Mouse (Mus musculus) Patski (cell line): ENCODE data around the gene Trmo. TPM values are rescaled to one million over a fixed set of nuclear protein-coding genes. Genes with fewer than 3 reads are reported as not detected.

ENCODE experiments used
- ATAC-seq: fragments of 100-300 bp; one replicate; pipeline ENCODE4 v1.8.0; 2021
- CTCF ChIA-PET: fragments of 350-600 bp; sonication (Branson Sonifier 250); formaldehyde crosslinking; loops from one replicate; lab custom pipeline; 2022; ENCODE audit warnings: inconsistent platforms; lab: Charles Lee
- POLR2A ChIA-PET: fragments of 350-600 bp; sonication (Branson Sonifier 250); formaldehyde crosslinking; loops from one replicate; lab custom pipeline; 2022; ENCODE audit warnings: antibody characterized with exemption, inconsistent platforms; lab: Charles Lee
- DNase-seq: peaks from one replicate; pipeline ENCODE4 v3.0.0-alpha.2; 2011; ENCODE audit warnings: low read depth, low spot score
- H3K27me3 ChIP-seq: fragments of 371-371 bp; one replicate; pipeline ENCODE4 v1.5.1; 2021
- CTCF ChIP-seq: fragments of 100-300 bp; IDR thresholded peaks from one replicate; pipeline ENCODE4 v1.5.1; 2021
- in situ Hi-C: fragments of 300-500 bp; cut with MboI; formaldehyde crosslinking; loops from 3 replicates; pipeline ENCODE4 v1.11.1; 2018; ENCODE audit warnings: low pct_unique_long_range_greater_than_20kb, mixed read lengths
- polyA plus RNA-seq: library from polyadenylated mRNA; unstranded; gene quantifications from one replicate; pipeline ENCODE4 v1.2.3, GENCODE M21; 2021

The Trmo gene
- 2.8 TPM for polyA plus RNA-seq

DNA sequence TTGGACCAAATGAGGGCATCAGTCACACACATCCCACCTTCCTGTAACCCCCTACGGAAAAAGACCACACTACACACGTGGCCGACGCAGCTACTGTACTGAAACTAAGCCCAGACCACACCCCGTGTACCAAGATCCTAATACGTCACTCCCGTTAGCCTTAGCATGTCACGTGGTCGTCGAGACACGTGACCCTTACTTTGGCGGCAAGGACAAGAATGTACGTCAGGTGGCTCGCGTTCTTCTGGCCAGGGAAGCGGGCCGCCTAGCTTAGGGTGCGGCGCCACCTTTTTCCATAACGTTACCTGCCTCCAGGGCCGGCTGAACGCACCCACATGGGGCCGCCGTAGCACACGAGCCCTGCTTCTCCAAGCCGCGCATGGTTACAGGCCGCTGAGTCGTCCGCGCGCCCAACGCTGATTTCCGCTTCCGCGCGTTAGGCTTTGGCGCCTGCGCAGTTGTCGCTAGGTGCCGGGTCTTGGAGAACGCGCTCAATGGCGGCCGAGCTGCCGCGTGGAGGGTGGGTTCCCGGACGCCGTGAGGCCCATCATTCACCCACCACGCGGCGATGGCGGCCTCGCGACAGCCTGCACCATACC is at the start of gene Trmo:
Gene Trmo (minus strand): TSS at position 425 of the 599 bp plus-strand sequence.
- ATAC-seq (peak; percentile 82), DNase-seq (peak; percentile 79)
- in situ Hi-C loops = loop anchor here (5.0 to 10.0 kb wide), 2 partner anchors 86 to 187 kb away; no protein-coding TSS in a partner anchor
- ChIA-PET POLR2A (interaction anchor here (2.0 kb wide), 1 partner anchor 62 kb away, joined by 5 read pairs; the partner anchor contains the start of gene Anp32b), CTCF (interaction anchor here (1.0 to 2.9 kb wide), 5 partner anchors 11 to 95 kb away, joined by 3 to 13 read pairs (median 4); no protein-coding TSS in a partner anchor)
- no peaks in the 10 kb centered on the region for H3K27me3 ChIP-seq
- TF ChIP-seq CTCF = no peak

DNA sequence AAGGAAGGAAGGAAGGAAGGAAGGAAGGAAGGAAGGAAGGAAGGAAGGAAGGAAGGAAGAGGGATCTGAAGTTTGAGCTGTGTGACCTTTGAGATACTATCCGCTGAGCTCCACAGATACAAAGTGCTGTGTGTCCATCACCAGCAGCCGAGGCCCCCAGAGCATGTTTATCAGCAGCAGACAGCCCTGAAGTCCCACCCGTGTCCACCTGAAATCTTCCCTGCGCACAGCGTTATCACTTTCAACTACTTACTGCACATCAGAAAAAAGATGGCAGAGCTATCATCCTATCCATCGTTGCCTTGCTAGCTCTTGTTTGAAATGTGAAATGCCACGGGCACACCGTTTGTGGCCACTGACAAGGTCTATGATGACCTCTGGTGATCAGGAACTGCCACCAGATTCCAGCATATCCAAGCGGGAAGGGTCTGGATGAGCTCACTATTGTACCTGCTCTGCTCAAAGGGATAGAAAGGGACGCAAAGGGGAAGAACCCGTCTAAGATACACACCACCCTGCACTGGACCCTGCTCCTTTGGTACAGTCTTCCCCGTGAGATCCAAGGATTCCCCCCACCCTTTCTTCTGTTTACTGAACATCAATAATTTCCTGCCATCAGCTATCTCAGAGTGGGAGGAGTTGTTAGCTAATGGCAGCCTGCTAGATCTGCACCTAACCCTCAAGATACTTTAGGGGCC is 43.3 kb upstream of the Trmo start:
- in situ Hi-C loops = no loop called here
- ATAC-seq (no peak), DNase-seq (no peak)
- no peak for TF ChIP-seq CTCF
- peaks cover 3% of the 10 kb centered on the region for H3K27me3 ChIP-seq
- CTCF ChIA-PET = no interaction called here
- POLR2A ChIA-PET = no interaction called here

DNA sequence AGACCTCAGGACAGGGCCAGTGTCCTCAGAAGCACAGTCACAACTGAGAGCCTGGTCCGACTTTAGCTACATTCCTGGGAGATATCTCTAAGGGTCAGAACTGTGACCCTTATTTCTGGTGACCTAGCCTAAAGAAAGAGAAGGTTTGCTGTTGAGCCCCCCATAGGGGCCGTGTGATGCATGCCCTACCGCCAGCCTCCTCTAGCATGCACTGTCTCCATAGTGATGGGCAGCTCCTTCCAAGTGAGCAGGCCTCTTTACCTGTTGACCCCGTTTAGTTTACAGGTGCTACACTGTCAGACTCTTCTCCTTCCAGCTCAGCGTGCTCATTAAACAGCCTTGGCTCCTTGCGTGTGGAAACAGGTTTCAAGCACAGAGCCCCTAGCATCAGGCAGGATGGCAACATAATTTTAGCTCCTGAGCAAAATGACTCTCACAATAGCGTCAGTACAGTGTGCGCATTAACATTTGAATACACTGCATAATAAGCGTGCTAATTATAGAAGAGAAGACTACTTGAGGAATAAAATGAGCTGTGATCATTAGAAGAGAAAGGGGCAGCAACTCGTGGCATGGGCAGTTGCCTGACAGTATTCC is 39.8 kb upstream of the Trmo start:
- no peak for ATAC-seq
- H3K27me3 ChIP-seq = no peaks in the 10 kb centered on the region
- in situ Hi-C loops = no loop called here
- ChIA-PET POLR2A (no interaction called here), CTCF (no interaction called here)
- no peak for TF ChIP-seq CTCF
- no peak for DNase-seq

DNA sequence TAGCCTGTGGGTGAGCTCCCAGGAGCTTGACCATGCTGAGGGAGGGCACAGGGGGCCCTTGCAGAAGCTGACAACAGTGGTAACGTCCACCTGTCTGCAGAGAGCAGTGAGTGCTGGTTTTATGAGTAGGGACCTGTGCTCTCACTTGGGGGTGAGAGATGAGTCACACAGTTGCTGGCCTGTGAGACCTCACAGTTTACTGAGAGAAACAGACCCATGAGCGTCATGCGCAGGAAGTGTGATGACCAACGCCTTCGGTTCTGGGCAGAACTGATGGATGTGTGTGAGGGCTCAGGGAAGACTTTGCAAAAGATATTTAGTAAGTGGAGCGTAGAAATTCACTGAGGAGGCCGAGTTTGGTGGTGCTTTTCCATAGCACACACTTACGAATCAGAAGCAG is 33.4 kb upstream of the Trmo start:
- ChIA-PET POLR2A (no interaction called here), CTCF (no interaction called here)

DNA sequence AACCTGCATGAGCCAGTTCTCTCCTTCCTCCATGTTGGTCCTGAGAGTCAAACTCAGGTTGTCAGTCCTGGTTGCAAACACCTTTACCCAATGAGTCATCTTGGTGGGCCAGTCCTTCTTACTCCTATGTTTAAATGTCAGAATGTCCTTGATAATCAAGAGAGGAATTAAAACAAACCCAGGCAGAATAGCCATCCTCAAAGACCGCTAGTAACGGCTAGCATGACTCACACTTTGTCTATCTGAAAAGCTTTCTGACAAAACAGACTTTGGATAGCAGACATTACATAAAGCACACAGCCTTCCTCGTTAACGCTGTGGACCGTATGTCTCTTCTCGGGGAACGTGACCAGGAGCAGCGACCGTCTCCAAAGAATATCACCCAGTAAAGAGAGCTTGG is 29.6 kb upstream of the Trmo start:
- in situ Hi-C loops = no loop called here
- ChIA-PET CTCF (interaction anchor here (1.0 kb wide), 1 partner anchor 15 kb away, joined by 3 read pairs; no protein-coding TSS in a partner anchor), POLR2A (no interaction called here)
- TF ChIP-seq CTCF = no peak
- DNase-seq (no peak), ATAC-seq (no peak)
- no peaks in the 10 kb centered on the region for H3K27me3 ChIP-seq

More for the DNA sequence above, 33.4 kb upstream of the Trmo start:
- in situ Hi-C loops = no loop called here
- DNase-seq = no peak
- no peak for TF ChIP-seq CTCF
- no peaks in the 10 kb centered on the region for H3K27me3 ChIP-seq
- no peak for ATAC-seq

DNA sequence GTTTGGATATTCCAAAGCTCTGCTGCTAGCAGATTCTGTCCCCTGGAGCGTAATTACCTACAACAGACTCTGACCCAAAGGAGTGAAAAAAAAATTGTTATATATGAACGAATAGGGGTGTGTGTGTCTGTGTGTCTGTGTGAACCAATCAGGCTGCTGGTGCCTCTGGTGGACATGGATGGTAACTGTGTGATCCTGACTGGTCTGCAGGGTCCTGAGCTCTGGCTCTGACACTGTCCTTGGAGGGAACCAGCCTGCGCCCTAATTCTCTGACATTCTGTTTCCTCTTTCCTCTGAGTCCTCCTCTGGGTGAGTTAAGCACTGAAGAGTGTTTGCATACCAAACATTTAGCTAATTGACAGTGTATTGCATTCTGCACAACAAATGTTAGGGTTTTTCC is 28.3 kb upstream of the Trmo start:
- no peaks in the 10 kb centered on the region for H3K27me3 ChIP-seq
- CTCF ChIA-PET = interaction anchor here (1.6 kb wide), 2 partner anchors 13 to 27 kb away, joined by 3 to 7 read pairs; no protein-coding TSS in a partner anchor
- in situ Hi-C loops = no loop called here
- TF ChIP-seq CTCF = no peak
- ATAC-seq (no peak), DNase-seq (no peak)
- POLR2A ChIA-PET = no interaction called here

GRCm38 (mm10) chr4:46413406-46413805 is 24.2 kb upstream of the Trmo start, which contains the start of gene Hemgn:
Hemgn (minus strand) TSS chr4:46413506.
- CTCF ChIA-PET = interaction anchor here (0.6 kb wide), 1 partner anchor 50 kb away, joined by 3 read pairs; no protein-coding TSS in a partner anchor
- POLR2A ChIA-PET = no interaction called here
- peaks cover 3% of the 10 kb centered on the region for H3K27me3 ChIP-seq
- DNase-seq (no peak), ATAC-seq (no peak)
- in situ Hi-C loops = no loop called here
- no peak for TF ChIP-seq CTCF

- no peak for ATAC-seq
- in situ Hi-C loops = no loop called here
These were observed 22.9 kb upstream of the Trmo start for GRCm38 (mm10) chr4:46412113-46412512.

DNA sequence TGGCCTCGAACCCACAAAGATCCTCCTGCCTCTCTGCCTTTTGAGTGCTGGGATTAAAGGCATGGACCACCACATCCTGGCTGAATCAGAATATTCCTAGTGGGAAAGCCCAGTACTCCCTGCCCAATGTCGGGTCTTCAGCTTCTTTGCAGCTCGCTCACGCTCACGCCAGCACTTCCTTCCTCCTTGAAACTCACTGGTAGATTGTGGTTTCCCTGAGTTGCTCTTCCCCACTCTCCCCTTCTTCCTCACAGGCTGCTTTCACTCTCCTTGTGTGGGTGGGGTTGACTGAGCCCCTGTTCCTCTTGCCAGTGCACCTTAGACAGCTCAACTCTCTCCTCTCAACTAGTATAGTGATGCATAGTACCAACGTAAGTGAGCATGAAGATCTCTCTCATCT is 22.3 kb upstream of the Trmo start:
- ChIA-PET POLR2A (no interaction called here), CTCF (interaction anchor here (1.5 kb wide), 1 partner anchor 17 kb away, joined by 4 read pairs; no protein-coding TSS in a partner anchor)
- no peak for TF ChIP-seq CTCF
- ATAC-seq (no peak), DNase-seq (no peak)
- H3K27me3 ChIP-seq = peaks cover 3% of the 10 kb centered on the region
- in situ Hi-C loops = no loop called here

More at GRCm38 (mm10) chr4:46412113-46412512, 22.9 kb upstream of the Trmo start:
- DNase-seq = no peak
- peaks cover 3% of the 10 kb centered on the region for H3K27me3 ChIP-seq
- POLR2A ChIA-PET = no interaction called here
- CTCF ChIA-PET = interaction anchor here (1.5 kb wide), 1 partner anchor 18 kb away, joined by 4 read pairs; no protein-coding TSS in a partner anchor
- no peak for TF ChIP-seq CTCF

- peaks cover 3% of the 10 kb centered on the region for H3K27me3 ChIP-seq
- in situ Hi-C loops = no loop called here
- DNase-seq = no peak
- ChIA-PET POLR2A (no interaction called here), CTCF (no interaction called here)
- no peak for TF ChIP-seq CTCF
- no peak for ATAC-seq
These were observed 21.4 kb upstream of the Trmo start for GRCm38 (mm10) chr4:46410677-46411076.
